Mouse (Mus musculus) skeletal muscle tissue, postnatal 0 days (tissue): ENCODE measurements around the gene Ccdc184. TPM values are rescaled to one million over a fixed set of nuclear protein-coding genes. Genes with fewer than 3 reads are reported as not detected.

Experiments used
- polyA plus RNA-seq: library from polyadenylated mRNA; unstranded; fragments of >200 nt; fragmentation: Nextera tagmentation; extraction: Ambion mirVana; gene quantifications from 2 replicates; pipeline ENCODE4 v1.2.1, GENCODE M21; 2015

Gene Ccdc184
- 0.09 and 0.19 TPM in 2 replicates for polyA plus RNA-seq

GRCm38 (mm10) chr15:98166963-98167644 is at the start of gene Ccdc184:
Ccdc184 (plus strand) TSS chr15:98167158.

GRCm38 (mm10) chr15:98165525-98165924 is 1.4 kb upstream of the Ccdc184 start, which contains the start of gene Asb8:
Asb8 (minus strand) TSS chr15:98165625.

GRCm38 (mm10) chr15:98195442-98195841 is 28.5 kb downstream of the Ccdc184 start, which contains the start of gene Olfr288:
Olfr288 (minus strand) TSS chr15:98195542.

Other genes with a start within 250 kb of the Ccdc184 start
- 23.0 and 30.3 TPM in 2 replicates for gene Tmem106c, start 203.0 kb upstream of the Ccdc184 start, polyA plus RNA-seq
- 0.33 and 28.3 TPM in 2 replicates for gene Col2a1, start 162.5 kb upstream of the Ccdc184 start, polyA plus RNA-seq
- gene Pfkm, start 74.6 kb upstream of the Ccdc184 start, polyA plus RNA-seq = 396 and 442 TPM in 2 replicates
- gene Senp1, start 73.4 kb upstream of the Ccdc184 start, polyA plus RNA-seq = 8.0 and 9.2 TPM in 2 replicates
- gene Asb8, start 1.5 kb upstream of the Ccdc184 start, polyA plus RNA-seq = 189 and 195 TPM in 2 replicates
- not detected in 2 replicates for gene Olfr288, start 28.4 kb downstream of the Ccdc184 start, polyA plus RNA-seq
- not detected in 2 replicates for gene Gm44579, start 53.8 kb downstream of the Ccdc184 start, polyA plus RNA-seq
- gene Olfr287, start 53.9 kb downstream of the Ccdc184 start, polyA plus RNA-seq = not detected in 2 replicates
- not detected in 2 replicates for gene Olfr286, start 67.3 kb downstream of the Ccdc184 start, polyA plus RNA-seq
- not detected in 2 replicates for gene H1fnt, start 90.1 kb downstream of the Ccdc184 start, polyA plus RNA-seq
- 2.9 and 3.2 TPM in 2 replicates for gene Zfp641, start 129.0 kb downstream of the Ccdc184 start, polyA plus RNA-seq
- gene Olfr285, start 150.2 kb downstream of the Ccdc184 start, polyA plus RNA-seq = not detected in 2 replicates
- gene Olfr284, start 173.8 kb downstream of the Ccdc184 start, polyA plus RNA-seq = not detected in 2 replicates
- gene Olfr283, start 213.8 kb downstream of the Ccdc184 start, polyA plus RNA-seq = not detected in 2 replicates